In genomic region chr5:33018561-33019425, GRCm38 (mm10) we compare ENCODE assay signal across 8 mouse cellular contexts. TPM values are rescaled to one million over a fixed set of nuclear protein-coding genes. Genes with fewer than 3 reads are reported as not detected.
DNase-seq lines count a peak whose midpoint lies in the region; ATAC-seq lines count a peak whose summit lies in the region.

Gene Ywhah, plus strand, starts transcription at chr5:33018816.

- H3K9me3 ChIP-seq in hindbrain, embryonic 11.5 days (ENCODE audit: control insufficient read depth, low read length), result no peaks in the 10 kb centered on the region

- WGBS in hindbrain, embryonic 11.5 days, result under 1% methylated on average over 70 of the region's 121 CpGs

- peak within 1 kb of the TSS; percentile 96 for H3K9ac ChIP-seq in hindbrain, embryonic 11.5 days (ENCODE audit: low read depth, low read length)

- no peaks in the 10 kb centered on the region; the same call in 1 of the 2 replicates for H3K36me3 ChIP-seq in hindbrain, embryonic 11.5 days (ENCODE audit: control insufficient read depth, insufficient read depth, low read length)

- peaks cover 2% of the 10 kb centered on the region for H3K4me1 ChIP-seq in hindbrain, embryonic 11.5 days (replicated peaks; ENCODE audit: control insufficient read depth, insufficient read depth, low read length)

- H3K4me2 ChIP-seq in hindbrain, embryonic 11.5 days (replicated peaks; ENCODE audit: low read depth, low read length), result peak within 1 kb of the TSS; percentile 86

- H3K4me3 ChIP-seq in hindbrain, embryonic 11.5 days (ENCODE audit: low read depth, low read length), result peak within 1 kb of the TSS; percentile 87

- peak; percentile 96 for ATAC-seq in hindbrain, embryonic 11.5 days (ENCODE audit: low FRiP score)

- H3K27ac ChIP-seq in hindbrain, embryonic 11.5 days (ENCODE audit: low read depth, low read length), result peak within 1 kb of the TSS; percentile 100

- H3K27me3 ChIP-seq in hindbrain, embryonic 11.5 days (ENCODE audit: control insufficient read depth, insufficient read depth, low read length), result no peaks in the 10 kb centered on the region

- DNase-seq in MN1 (ENCODE audit: low spot score), result peak; percentile 99
- peak; percentile 98 for DNase-seq in cerebellum, adult 9-10 months
- DNase-seq in frontal cortex, adult 2 months (ENCODE audit: extremely low spot score in 1 of 2, low spot score in 1 of 2), result peak; percentile 94 to 99
- peak; percentile 98 for DNase-seq in hindbrain, embryonic 11.5 days (ENCODE audit: low spot score)
- peak; percentile 96 to 98 for DNase-seq in layer of hippocampus, postnatal 10 days (ENCODE audit: low spot score in 2 of 2)
- peak; percentile 97 for DNase-seq in lung, postnatal 10 days
- peak; percentile 96 for DNase-seq in ovary, postnatal 36 days (ENCODE audit: low spot score)
- DNase-seq in thymus, postnatal 25 days, result peak; percentile 97

RNA-seq across cellular contexts. Expression of gene Ywhah, which starts in this region (rescaled TPM):
- polyA plus RNA-seq in frontal cortex, adult 2 months (2012; rRNA removed), result 1,285 and 1,395 TPM in 2 replicates
- polyA plus RNA-seq in hindbrain, embryonic 11.5 days (2014; fragmentation: Nextera tagmentation; extraction: Ambion mirVana), result 473 and 505 TPM in 2 replicates
- 1,000 to 10,000 TPM; 1,193 to 1,271 TPM for total RNA-seq in layer of hippocampus, postnatal 10 days (2021)

Comparison
In these comparisons a context has a peak if more than half of its experiments do, and no peak if none do; other contexts are left out.
1. Peak in every context shown above with its lines: DNase-seq, ATAC-seq, H3K4me3 ChIP-seq and H3K27ac ChIP-seq.